Mouse (Mus musculus): ENCODE measurements around the gene Krt19.

Gene Krt19

GRCm38 (mm10) chr11:100136559-100136958, 11.9 kb downstream of the Krt19 start:
- no peak for DNase-seq

GRCm38 (mm10) chr11:100135731-100136130, 12.7 kb downstream of the Krt19 start, which contains the start of gene Krt15:
Gene Krt15 (minus strand): TSS chr11:100135928.
- no peak for DNase-seq

GRCm38 (mm10) chr11:100124901-100125300, 23.6 kb downstream of the Krt19 start:
- no peak for DNase-seq

GRCm38 (mm10) chr11:100121466-100121865, 27.0 kb downstream of the Krt19 start, which contains the start of gene Krt13:
Gene Krt13 (minus strand): TSS chr11:100121566.
- DNase-seq: no peak

GRCm38 (mm10) chr11:100120331-100120730, 28.1 kb downstream of the Krt19 start:
- DNase-seq: no peak

GRCm38 (mm10) chr11:100113742-100114029, 34.8 kb downstream of the Krt19 start:
- no peak for DNase-seq

GRCm38 (mm10) chr11:100112935-100113741, 35.3 kb downstream of the Krt19 start:
- no peak for DNase-seq

GRCm38 (mm10) chr11:100105576-100106122, 42.8 kb downstream of the Krt19 start, which contains the start of gene Krt36:
Gene Krt36 (minus strand): TSS chr11:100105626.
- no peak for DNase-seq

- DNase-seq: no peak
Observed at GRCm38 (mm10) chr11:100102693-100103429, 45.6 kb downstream of the Krt19 start.

- no peak for DNase-seq
Observed at GRCm38 (mm10) chr11:100100391-100100790, 48.1 kb downstream of the Krt19 start.

GRCm38 (mm10) chr11:100097819-100098218, 50.6 kb downstream of the Krt19 start:
- no peak for DNase-seq

GRCm38 (mm10) chr11:100096141-100096540, 52.3 kb downstream of the Krt19 start, which contains the start of gene Krt35:
Gene Krt35 (minus strand): TSS chr11:100096241.
- no peak for DNase-seq

Measured in cerebellum, postnatal 36 days (tissue).